Mouse (Mus musculus): ENCODE data around the gene Mypop. TPM values are rescaled to one million over a fixed set of nuclear protein-coding genes. Genes with fewer than 3 reads are reported as not detected.

The Mypop gene
- polyA plus RNA-seq, 1 experiment from 2014 or later = 6.3 TPM

DNA sequence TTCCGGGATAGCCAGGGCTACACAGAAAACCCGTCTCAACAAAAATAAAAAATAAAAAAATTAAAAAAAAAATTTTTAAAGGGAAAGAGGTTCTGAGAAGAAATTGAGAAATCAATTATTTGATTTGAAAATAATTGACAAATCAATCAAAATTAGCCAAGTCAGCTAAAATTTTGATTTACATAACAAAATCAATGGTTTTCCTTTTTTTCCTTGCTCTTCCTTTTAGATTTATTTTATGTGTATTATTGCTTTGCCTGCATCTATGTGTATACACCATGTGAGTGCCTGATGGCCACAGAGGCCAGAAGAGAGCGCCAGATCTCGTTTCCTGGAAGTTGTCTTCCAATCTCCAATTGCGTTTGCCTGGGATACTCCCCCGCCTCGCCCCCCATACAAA is 26.9 kb downstream of the Mypop start:
- no peak overlapping the region for H3K4me2 ChIP-seq (replicated peaks)
- no peaks in the 10 kb centered on the region for H3K9me3 ChIP-seq (replicated peaks)
- 84% methylated on average over 7 of the region's 7 CpGs for WGBS
- H3K27me3 ChIP-seq = peaks cover 31% of the 10 kb centered on the region
- no peaks in the 10 kb centered on the region for H3K4me1 ChIP-seq
- no peak overlapping the region for H3K4me3 ChIP-seq (replicated peaks)
- H3K36me3 ChIP-seq = no peaks in the 10 kb centered on the region
- no peak overlapping the region for H3K27ac ChIP-seq (replicated peaks)
- ATAC-seq (ENCODE audit: insufficient number of reproducible peaks, low FRiP score, low TSS enrichment, low read depth) = no peak
- H3K9ac ChIP-seq = no peak overlapping the region

DNA sequence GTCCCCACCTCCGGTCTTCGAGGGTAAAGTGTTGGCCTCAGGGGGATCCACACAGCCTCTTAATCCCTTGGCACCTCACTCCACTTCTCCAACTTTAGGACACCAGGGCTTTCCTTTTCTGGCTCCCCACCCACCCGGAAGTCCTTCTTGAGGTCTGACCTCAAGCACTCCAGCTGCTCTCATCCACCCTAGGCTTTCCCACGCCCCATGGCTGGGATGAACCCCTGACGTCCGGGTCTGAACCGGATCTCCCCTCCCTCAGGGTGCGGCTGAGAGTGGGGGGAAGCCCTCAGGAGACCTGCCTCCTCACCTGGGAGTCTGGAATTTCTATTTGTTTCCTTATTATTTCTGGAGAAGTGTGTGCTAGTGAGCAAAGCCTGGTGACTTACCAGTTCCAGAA is 30.0 kb downstream of the Mypop start:
- Histone ChIP-seq H3K27me3 (peaks cover 41% of the 10 kb centered on the region), H3K36me3 (no peaks in the 10 kb centered on the region), H3K27ac (replicated peaks) (no peak overlapping the region), H3K9ac (no peak overlapping the region), H3K4me1 (peaks cover 20% of the 10 kb centered on the region), H3K9me3 (replicated peaks) (no peaks in the 10 kb centered on the region), H3K4me2 (replicated peaks) (no peak overlapping the region), H3K4me3 (replicated peaks) (no peak overlapping the region)
- ATAC-seq (ENCODE audit: insufficient number of reproducible peaks, low FRiP score, low TSS enrichment, low read depth) = no peak
- WGBS = 10% methylated on average over 8 of the region's 8 CpGs

DNA sequence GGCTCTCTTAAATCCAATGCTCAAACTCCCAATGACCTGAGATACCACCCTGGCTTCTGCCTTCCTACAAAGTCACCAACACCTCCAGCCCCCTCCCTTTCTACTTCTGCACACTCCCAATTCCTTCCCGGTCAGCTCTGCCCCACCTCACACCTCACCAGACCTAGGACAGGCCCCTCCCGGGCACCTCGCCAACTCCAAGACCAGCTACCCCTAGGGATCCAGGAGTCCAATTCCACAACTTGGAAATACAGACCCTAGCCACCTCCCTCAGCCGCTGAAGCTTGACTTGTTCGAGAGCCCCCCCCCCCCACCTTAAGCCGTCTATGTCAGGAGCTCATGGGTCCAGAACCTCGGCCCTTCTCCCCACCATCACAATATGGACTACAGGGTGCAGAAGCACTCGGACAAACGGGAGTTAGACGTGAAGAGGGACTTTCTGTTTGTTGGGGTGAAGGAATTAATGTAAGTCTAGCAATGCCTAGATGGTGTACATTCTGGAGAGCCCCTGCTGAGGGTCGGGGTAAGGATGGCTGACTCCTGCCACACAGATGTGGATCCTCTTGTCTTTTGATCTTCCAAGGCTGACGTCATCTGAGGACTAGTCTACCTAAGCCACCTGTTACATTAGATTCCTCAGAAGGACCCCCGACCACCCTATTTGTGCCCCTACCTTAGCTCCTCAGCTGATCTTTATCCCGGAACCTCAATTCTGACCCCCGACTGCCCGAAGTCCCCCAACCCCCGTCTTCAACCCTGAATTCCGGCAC is 31.3 kb downstream of the Mypop start:
- peak overlapping the region; percentile 92; the same call in 1 of the 2 replicates for H3K4me3 ChIP-seq (replicated peaks)
- H3K4me1 ChIP-seq = peaks cover 21% of the 10 kb centered on the region
- no peaks in the 10 kb centered on the region for H3K36me3 ChIP-seq
- H3K9me3 ChIP-seq (replicated peaks) = no peaks in the 10 kb centered on the region
- peaks cover 41% of the 10 kb centered on the region for H3K27me3 ChIP-seq
- WGBS = 52% methylated on average over 18 of the region's 18 CpGs
- no peak for ATAC-seq (ENCODE audit: insufficient number of reproducible peaks, low FRiP score, low TSS enrichment, low read depth)
- no peak overlapping the region for H3K4me2 ChIP-seq (replicated peaks)
- no peak overlapping the region for H3K9ac ChIP-seq
- H3K27ac ChIP-seq (replicated peaks) = no peak overlapping the region

DNA sequence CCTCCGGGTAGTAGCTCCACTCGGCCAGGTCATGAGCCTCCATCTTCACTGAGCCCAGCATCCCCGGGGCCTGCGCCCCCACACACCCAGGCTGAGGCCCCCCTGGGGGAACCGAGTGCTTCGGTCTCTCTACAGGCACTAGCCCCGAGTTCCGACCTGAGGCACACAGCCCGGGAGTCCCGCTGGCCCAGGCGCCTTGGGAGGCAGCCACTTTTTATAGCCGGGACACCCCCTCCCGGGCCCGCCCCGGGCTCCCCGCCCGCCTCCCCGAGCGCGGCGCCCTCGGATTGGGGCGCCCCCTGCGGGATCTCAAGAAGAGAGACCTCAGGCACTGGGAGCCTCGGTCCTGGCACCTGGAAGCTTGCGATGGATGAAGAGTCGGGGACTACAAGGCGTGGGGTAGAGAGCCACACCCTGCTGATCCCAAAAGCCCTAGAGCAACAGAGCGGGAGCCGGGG is 32.3 kb downstream of the Mypop start, which contains the start of gene Foxa3:
Gene Foxa3 (minus strand): TSS at position 182 of the 458 bp plus-strand sequence.
- peak within 1 kb of the TSS; percentile 71; the same call in 1 of the 2 replicates for H3K27ac ChIP-seq (replicated peaks)

DNA sequence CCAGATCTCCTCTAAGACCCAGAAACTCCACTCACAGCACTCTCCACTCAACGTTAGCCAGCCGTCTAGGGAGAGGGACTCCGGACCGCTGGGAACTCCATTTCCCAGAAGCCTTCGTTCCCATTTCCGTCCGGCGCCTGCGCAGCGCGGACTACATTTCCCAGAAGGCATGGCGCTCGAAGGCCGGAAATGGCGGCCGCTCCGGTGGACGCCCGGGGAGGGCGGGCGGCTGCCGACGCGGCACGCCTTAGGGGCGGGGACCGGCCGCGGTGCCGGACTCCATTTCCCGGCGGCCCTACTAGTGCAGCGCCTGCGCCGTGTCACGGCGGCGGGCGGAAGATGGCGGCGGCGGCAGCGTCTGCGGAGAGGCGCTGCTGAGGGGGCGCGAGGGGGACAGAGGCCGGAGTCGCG is 33.1 kb downstream of the Mypop start, which contains the start of gene Sympk:
Gene Sympk (plus strand): TSS at position 282 of the 411 bp plus-strand sequence.
- Histone ChIP-seq H3K4me1 (peaks cover 24% of the 10 kb centered on the region), H3K36me3 (peaks cover 7% of the 10 kb centered on the region), H3K27me3 (peaks cover 41% of the 10 kb centered on the region), H3K4me3 (replicated peaks) (peak within 1 kb of the TSS; percentile 92), H3K4me2 (replicated peaks) (peak within 1 kb of the TSS; percentile 76), H3K9ac (peak within 1 kb of the TSS; percentile 84), H3K9me3 (replicated peaks) (no peaks in the 10 kb centered on the region), H3K27ac (replicated peaks) (peak within 1 kb of the TSS; percentile 71)
- ATAC-seq (ENCODE audit: insufficient number of reproducible peaks, low FRiP score, low TSS enrichment, low read depth) = peak; percentile 95
- whole genome bisulfite sequencing = under 1% methylated on average over 50 of the region's 50 CpGs

More for the DNA sequence above, 32.3 kb downstream of the Mypop start, which contains the start of gene Foxa3:
- Histone ChIP-seq H3K9ac (peak within 1 kb of the TSS; percentile 84), H3K9me3 (replicated peaks) (no peaks in the 10 kb centered on the region), H3K4me3 (replicated peaks) (peak within 1 kb of the TSS; percentile 92), H3K4me1 (peaks cover 24% of the 10 kb centered on the region), H3K36me3 (no peaks in the 10 kb centered on the region), H3K4me2 (replicated peaks) (peak within 1 kb of the TSS; percentile 76), H3K27me3 (peaks cover 41% of the 10 kb centered on the region)
- 3% methylated on average over 30 of the region's 30 CpGs for WGBS
- ATAC-seq (ENCODE audit: insufficient number of reproducible peaks, low FRiP score, low TSS enrichment, low read depth) = no peak

DNA sequence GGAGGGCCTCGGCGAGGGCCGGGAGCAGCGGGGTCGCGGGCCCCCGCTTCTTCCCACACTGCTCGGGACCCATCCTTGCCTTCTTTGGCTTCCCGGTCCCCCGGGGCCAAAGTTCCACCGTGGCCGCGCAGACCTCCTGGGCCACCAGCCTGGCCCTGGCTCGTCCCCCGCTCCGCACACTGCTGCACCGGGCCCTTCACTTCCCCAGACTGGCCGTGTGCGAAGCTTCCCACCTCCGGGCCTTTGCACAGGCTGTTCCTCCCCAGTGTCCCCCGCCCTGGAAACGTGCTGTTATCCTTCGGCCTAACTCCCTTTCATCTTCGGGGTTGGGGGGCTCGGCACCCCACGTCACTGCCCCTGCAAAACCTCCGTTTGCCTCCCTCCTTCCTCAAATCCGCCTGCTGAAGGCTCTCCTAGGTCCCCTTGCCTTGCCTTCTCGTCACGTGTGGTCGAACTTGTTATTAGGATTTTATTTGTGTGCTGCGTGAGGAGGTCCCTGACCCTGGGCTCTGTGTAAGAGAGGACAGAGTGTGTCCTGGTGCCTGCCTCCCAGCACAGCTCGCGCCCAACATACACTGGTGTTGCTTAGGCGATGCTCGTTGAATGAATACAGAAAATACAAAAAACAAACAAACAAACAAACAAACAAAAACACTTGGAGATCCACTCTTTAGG is 33.7 kb downstream of the Mypop start:
- H3K4me3 ChIP-seq (replicated peaks) = peak overlapping the region; percentile 92
- under 1% methylated on average over 27 of the region's 36 CpGs for WGBS
- peaks cover 13% of the 10 kb centered on the region for H3K36me3 ChIP-seq
- H3K9me3 ChIP-seq (replicated peaks) = no peaks in the 10 kb centered on the region
- peak; percentile 13 for ATAC-seq (ENCODE audit: insufficient number of reproducible peaks, low FRiP score, low TSS enrichment, low read depth)
- H3K4me2 ChIP-seq (replicated peaks) = peak overlapping the region; percentile 76
- peak overlapping the region; percentile 71 for H3K27ac ChIP-seq (replicated peaks)
- peaks cover 41% of the 10 kb centered on the region for H3K27me3 ChIP-seq
- H3K9ac ChIP-seq = peak overlapping the region; percentile 84
- H3K4me1 ChIP-seq = peaks cover 24% of the 10 kb centered on the region

DNA sequence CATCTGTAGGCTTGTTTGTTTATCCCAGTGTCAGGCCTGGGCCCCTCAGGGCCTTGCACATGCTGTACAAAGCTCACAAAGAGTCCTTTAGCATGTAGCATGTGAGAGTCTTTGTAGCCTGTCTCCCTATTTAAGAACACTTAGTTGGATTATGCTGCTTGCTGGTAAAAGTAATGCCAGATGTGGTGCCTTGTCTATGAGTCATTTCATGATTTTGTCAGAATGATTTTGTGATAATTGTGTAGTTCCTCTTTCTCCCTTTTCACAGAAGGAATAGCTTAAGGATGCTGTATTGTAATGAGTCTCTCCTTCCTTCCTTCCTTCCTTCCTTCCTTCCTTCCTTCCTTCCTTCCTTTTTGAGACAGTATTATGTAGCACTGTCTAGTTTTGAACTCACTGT is 37.0 kb downstream of the Mypop start:
- H3K36me3 ChIP-seq = peaks cover 45% of the 10 kb centered on the region
- no peak for ATAC-seq (ENCODE audit: insufficient number of reproducible peaks, low FRiP score, low TSS enrichment, low read depth)
- H3K9me3 ChIP-seq (replicated peaks) = no peaks in the 10 kb centered on the region
- H3K4me3 ChIP-seq (replicated peaks) = no peak overlapping the region
- H3K4me2 ChIP-seq (replicated peaks) = no peak overlapping the region
- no peak overlapping the region for H3K27ac ChIP-seq (replicated peaks)
- H3K9ac ChIP-seq = no peak overlapping the region
- H3K4me1 ChIP-seq = peaks cover 24% of the 10 kb centered on the region
- H3K27me3 ChIP-seq = peaks cover 8% of the 10 kb centered on the region

DNA sequence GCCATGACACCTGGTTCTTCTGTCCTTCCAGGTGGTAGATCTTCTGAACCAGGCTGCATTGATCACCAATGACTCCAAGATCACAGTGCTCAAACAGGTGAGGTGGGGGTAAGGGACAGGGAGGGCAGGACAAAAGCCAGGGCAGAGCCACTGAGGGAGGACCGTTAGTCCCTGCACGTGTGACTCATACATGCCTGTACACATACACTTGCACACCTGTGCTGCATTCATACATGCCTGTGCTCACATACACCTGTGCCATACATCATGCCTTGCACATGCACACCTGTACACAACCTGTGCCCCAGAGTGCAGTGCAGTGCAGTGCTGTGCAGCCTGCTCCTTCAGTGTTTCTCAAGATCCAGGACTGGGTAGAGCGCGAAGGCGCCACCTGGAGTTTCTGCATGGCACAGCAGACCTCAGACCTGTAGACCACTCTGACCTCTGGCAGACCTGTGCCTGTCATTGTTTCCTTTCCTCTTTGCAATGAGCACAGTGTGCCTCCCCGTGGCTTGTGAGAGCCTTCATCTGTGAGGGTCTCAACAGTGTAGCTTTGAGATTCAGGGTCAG is 38.1 kb downstream of the Mypop start:
- 0 out of 2 replicates have a peak, but pooled peaks have one; percentile 21 for ATAC-seq (ENCODE audit: insufficient number of reproducible peaks, low FRiP score, low TSS enrichment, low read depth)

DNA sequence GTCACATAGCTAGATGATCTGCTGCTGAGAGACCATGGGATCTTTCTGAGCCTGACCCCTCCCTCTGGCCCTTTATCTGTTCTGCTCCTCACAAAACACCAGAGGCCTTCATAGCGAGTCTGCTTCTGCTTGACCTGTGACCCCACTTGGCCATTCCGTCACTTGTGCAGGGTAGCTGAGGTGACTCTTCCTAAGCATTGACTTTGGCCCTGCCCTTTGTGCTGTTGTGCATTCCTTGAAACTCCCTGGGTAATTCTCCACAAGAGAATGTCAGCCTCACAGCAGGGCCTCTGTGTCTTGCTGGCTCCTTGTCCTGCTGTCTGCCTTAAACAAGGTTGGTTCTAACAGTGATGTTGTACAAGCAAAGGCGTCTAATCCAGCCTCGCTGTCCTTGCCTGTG is 40.6 kb downstream of the Mypop start:
- 77% methylated on average over 4 of the region's 4 CpGs for WGBS
- no peaks in the 10 kb centered on the region for H3K9me3 ChIP-seq (replicated peaks)
- H3K4me2 ChIP-seq (replicated peaks) = no peak overlapping the region
- H3K27ac ChIP-seq (replicated peaks) = no peak overlapping the region
- no peak overlapping the region for H3K9ac ChIP-seq
- no peak overlapping the region for H3K4me3 ChIP-seq (replicated peaks)
- H3K27me3 ChIP-seq = no peaks in the 10 kb centered on the region
- no peak for ATAC-seq (ENCODE audit: insufficient number of reproducible peaks, low FRiP score, low TSS enrichment, low read depth)
- peaks cover 78% of the 10 kb centered on the region for H3K36me3 ChIP-seq
- 0 out of 2 replicates have a peak, but pooled peaks cover 2% of the 10 kb centered on the region for H3K4me1 ChIP-seq

More for the DNA sequence above, 38.1 kb downstream of the Mypop start:
- Histone ChIP-seq H3K4me1 (peaks cover 16% of the 10 kb centered on the region), H3K4me3 (replicated peaks) (no peak overlapping the region), H3K27me3 (no peaks in the 10 kb centered on the region), H3K9ac (no peak overlapping the region), H3K9me3 (replicated peaks) (no peaks in the 10 kb centered on the region), H3K4me2 (replicated peaks) (no peak overlapping the region), H3K36me3 (peaks cover 53% of the 10 kb centered on the region), H3K27ac (replicated peaks) (no peak overlapping the region)
- WGBS = 60% methylated on average over 6 of the region's 6 CpGs

DNA sequence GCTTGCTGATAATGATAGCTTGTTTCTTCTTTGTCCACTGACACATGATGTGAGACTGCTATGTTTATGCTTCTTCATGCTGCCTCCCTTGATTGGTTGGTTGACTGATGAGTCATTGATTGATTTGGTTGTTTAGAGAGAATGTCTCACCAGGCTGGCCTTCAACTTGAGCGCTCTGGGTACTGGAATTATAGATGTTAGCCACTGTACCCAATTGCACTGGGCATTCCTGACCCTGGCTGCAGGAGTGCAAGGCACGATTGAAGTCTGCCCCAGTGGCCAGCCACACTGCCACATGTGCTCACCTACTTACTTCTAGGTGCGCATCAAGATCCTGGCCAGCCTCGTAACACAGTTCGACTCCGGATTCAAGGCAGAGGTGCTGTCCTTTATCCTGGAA is 53.6 kb downstream of the Mypop start:
- Histone ChIP-seq H3K4me2 (replicated peaks) (no peak overlapping the region), H3K9me3 (replicated peaks) (no peaks in the 10 kb centered on the region), H3K27me3 (no peaks in the 10 kb centered on the region), H3K27ac (replicated peaks) (no peak overlapping the region), H3K4me1 (no peaks in the 10 kb centered on the region), H3K9ac (no peak overlapping the region), H3K36me3 (peaks cover 99% of the 10 kb centered on the region), H3K4me3 (replicated peaks) (no peak overlapping the region)
- no peak for ATAC-seq (ENCODE audit: insufficient number of reproducible peaks, low FRiP score, low TSS enrichment, low read depth)
- 98% methylated on average over 6 of the region's 6 CpGs for WGBS

All from embryonic facial prominence, embryonic 15.5 days (tissue).